Mouse (Mus musculus) liver, embryonic 16.5 days (tissue): Measurements from ENCODE around the gene 1700030K09Rik. TPM values are rescaled to one million over a fixed set of nuclear protein-coding genes. Genes with fewer than 3 reads are reported as not detected.

Source experiments
- ATAC-seq: fragments of 200-750 bp; cut with Nextera tagmentation; 2 replicates; pipeline ENCODE4 v1.8.0; 2017; ENCODE audit warnings: low read depth, mild to moderate bottlenecking, moderate number of reproducible peaks, moderate library complexity
- H3K27ac ChIP-seq: fragments of 300-500 bp; sonication (generic); 2 replicates; pipeline ENCODE4 v1.5.1; 2014; ENCODE audit warnings: mild to moderate bottlenecking, low read length
- H3K27me3 ChIP-seq: fragments of 300-500 bp; sonication (generic); 2 replicates; pipeline ENCODE4 v1.6.1; 2014; ENCODE audit warnings: low read depth, low read length, mixed read lengths; ENCODE audit not compliant: control insufficient read depth, insufficient read depth
- H3K36me3 ChIP-seq: fragments of 300-500 bp; sonication (generic); 2 replicates; pipeline ENCODE4 v1.6.1; 2014; ENCODE audit warnings: mild to moderate bottlenecking; ENCODE audit not compliant: control insufficient read depth, insufficient read depth
- H3K4me1 ChIP-seq: fragments of 300-500 bp; sonication (generic); 2 replicates; pipeline ENCODE4 v1.6.1; 2014; ENCODE audit warnings: low read depth, low read length, mixed read lengths; ENCODE audit not compliant: control insufficient read depth
- H3K4me2 ChIP-seq: fragments of 300-500 bp; sonication (generic); 2 replicates; pipeline ENCODE4 v1.6.1; 2014; ENCODE audit warnings: low read depth, low read length, mixed read lengths
- H3K4me3 ChIP-seq: fragments of 300-500 bp; sonication (generic); 2 replicates; pipeline ENCODE4 v1.5.1; 2014; ENCODE audit warnings: low read depth, mild to moderate bottlenecking, low read length
- H3K9ac ChIP-seq: fragments of 300-500 bp; sonication (generic); 2 replicates; pipeline ENCODE4 v1.6.1; 2014; ENCODE audit warnings: low read depth, low read length
- H3K9me3 ChIP-seq: fragments of 300-500 bp; sonication (generic); replicated peaks from 2 replicates; pipeline ENCODE4 v1.6.1; 2016; ENCODE audit warnings: low read length; ENCODE audit not compliant: control insufficient read depth
- WGBS: fragments of 180-500 bp; shearing (Covaris S2); extraction: QIAGEN DNeasy Blood & Tissue Kit; methylation state at CpG from one replicate; pipeline ENCODE4 v1.1.7; 2014; ENCODE audit not compliant: insufficient replicate concordance; 5-methylcytosine and 5-hydroxymethylcytosine counted together
- polyA plus RNA-seq: library from polyadenylated mRNA; unstranded; fragments of >200 nt; fragmentation: Nextera tagmentation; extraction: Ambion mirVana; gene quantifications from 2 replicates; pipeline ENCODE4 v1.2.1, GENCODE M21; 2015

1700030K09Rik gene
- polyA plus RNA-seq, result 3.4 and 3.5 TPM in 2 replicates

DNA sequence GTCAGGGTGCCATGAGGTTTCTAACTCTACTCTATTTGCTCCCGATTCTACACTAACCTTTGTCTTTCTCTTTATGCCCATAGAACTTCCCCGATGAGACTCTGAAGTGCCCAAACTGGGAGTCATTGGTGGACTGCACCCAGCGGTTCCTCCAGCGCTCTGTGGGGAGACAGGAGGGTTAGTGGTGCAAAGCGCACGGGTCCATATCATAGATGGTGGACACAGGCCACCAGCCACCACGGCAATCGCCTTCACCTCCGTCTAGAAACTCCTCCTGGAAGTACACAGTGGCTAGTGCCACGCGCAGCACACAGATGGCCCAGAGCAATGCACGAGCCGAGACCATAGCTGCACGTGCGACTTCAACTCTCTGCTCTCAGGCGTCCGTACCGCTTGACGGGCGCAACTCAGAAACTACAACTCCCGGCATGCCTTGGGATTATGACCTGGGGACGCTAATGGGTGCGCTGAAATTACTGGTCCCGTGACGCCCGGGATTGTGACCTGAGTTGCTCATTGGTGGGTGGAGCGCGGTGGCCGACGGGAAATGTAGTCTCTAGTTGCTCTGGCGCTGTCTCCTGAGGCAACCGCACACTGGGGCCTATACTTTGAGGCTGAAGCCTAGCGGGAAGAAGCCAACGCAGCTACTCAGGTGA is at the start of gene 1700030K09Rik, which contains the start of gene Calr3:
TSS of gene 1700030K09Rik (plus strand) at position 543 of the 656 bp plus-strand sequence.
TSS of gene Calr3 (minus strand) at position 533 of the 656 bp plus-strand sequence.
- peak within 1 kb of the TSS; percentile 58 for H3K9ac ChIP-seq
- 0 out of 2 replicates have a peak, but pooled peaks cover 2% of the 10 kb centered on the region for H3K36me3 ChIP-seq
- H3K27ac ChIP-seq, result peak within 1 kb of the TSS; percentile 2
- no peaks in the 10 kb centered on the region for H3K9me3 ChIP-seq
- WGBS, result 5% methylated on average over 34 of the region's 34 CpGs
- ATAC-seq, result peak; percentile 99
- no peaks in the 10 kb centered on the region for H3K27me3 ChIP-seq
- peak within 1 kb of the TSS; percentile 86 for H3K4me2 ChIP-seq
- H3K4me1 ChIP-seq, result peaks cover 6% of the 10 kb centered on the region
- H3K4me3 ChIP-seq, result peak within 1 kb of the TSS; percentile 59

DNA sequence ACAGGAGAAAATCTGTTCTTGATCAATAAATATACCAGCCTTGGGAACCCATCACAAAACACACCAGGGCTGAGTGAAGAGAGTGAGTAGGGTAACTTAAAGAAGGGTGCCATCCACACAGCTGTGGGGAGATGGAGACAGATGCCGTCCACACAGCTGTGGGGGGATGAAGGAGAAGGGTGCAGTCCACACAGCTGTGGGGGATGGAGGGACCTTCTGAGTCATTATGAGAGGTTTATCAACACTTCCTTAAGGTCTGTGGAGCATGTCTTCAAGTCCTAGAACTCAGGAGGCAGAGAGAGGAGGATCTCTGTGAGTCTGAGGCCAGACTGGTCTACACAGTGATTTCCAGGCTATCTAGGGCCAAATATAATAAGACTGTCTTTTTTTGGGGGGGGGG is 42.3 kb upstream of the 1700030K09Rik start:
- Histone ChIP-seq H3K27ac (no peak overlapping the region), H3K4me3 (no peak overlapping the region), H3K4me1 (peaks cover 13% of the 10 kb centered on the region), H3K27me3 (no peaks in the 10 kb centered on the region), H3K4me2 (no peak overlapping the region), H3K9ac (no peak overlapping the region), H3K9me3 (no peaks in the 10 kb centered on the region), H3K36me3 (peaks cover 9% of the 10 kb centered on the region)
- WGBS, result 65% methylated on average over 1 of the region's 1 CpGs
- no peak for ATAC-seq

DNA sequence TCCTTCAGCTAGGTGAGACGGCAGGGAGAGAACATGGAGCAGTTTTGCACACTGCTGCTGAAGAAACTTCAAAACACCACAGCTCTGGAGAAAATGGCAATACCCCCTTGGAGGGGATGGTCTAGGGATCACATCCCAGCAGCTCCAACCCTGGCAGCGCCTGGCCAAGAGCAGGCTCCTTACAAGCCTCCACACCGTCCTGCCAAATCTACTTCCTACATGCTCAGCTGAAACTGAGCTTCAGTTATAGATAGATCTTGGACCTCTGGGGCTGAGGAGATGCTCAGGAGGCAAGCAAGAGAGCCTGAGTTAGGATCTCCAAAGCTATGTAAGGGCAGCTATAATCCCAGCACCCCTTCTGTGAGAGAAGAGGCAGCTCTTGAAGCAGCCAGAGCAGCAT is 40.7 kb upstream of the 1700030K09Rik start:
- Histone ChIP-seq H3K9me3 (no peaks in the 10 kb centered on the region), H3K4me2 (no peak overlapping the region), H3K4me1 (peaks cover 16% of the 10 kb centered on the region), H3K9ac (no peak overlapping the region), H3K36me3 (no peaks in the 10 kb centered on the region; the same call in 1 of the 2 replicates), H3K27me3 (no peaks in the 10 kb centered on the region), H3K4me3 (no peak overlapping the region), H3K27ac (no peak overlapping the region; the same call in 1 of the 2 replicates)
- 84% methylated on average over 3 of the region's 3 CpGs for WGBS
- ATAC-seq, result no peak

DNA sequence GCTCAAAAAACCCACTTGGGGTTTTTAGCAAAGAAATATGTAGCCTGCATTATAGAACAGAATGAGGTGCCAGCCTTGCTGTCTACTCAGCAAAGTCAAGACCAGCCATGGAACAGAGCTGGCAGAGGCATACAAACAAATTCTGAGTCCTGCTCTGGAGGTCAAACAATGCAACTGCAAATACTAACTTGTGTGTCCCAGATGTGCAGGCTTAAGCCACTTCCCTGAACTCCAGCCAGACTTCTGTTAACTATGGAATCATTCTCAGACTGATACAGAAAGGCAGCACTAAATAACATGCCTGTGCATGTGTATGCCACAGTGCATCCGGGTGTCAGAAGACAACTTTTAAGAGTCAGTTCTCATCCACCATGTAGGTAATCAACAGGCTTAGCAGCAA is 35.8 kb upstream of the 1700030K09Rik start:
- H3K9ac ChIP-seq, result no peak overlapping the region
- no peak overlapping the region for H3K4me3 ChIP-seq
- peaks cover 40% of the 10 kb centered on the region for H3K4me1 ChIP-seq
- H3K9me3 ChIP-seq, result no peaks in the 10 kb centered on the region
- no peaks in the 10 kb centered on the region for H3K27me3 ChIP-seq
- no peaks in the 10 kb centered on the region for H3K36me3 ChIP-seq
- no peak for ATAC-seq
- WGBS, result 84% methylated on average over 1 of the region's 1 CpGs
- H3K4me2 ChIP-seq, result no peak overlapping the region
- no peak overlapping the region for H3K27ac ChIP-seq

DNA sequence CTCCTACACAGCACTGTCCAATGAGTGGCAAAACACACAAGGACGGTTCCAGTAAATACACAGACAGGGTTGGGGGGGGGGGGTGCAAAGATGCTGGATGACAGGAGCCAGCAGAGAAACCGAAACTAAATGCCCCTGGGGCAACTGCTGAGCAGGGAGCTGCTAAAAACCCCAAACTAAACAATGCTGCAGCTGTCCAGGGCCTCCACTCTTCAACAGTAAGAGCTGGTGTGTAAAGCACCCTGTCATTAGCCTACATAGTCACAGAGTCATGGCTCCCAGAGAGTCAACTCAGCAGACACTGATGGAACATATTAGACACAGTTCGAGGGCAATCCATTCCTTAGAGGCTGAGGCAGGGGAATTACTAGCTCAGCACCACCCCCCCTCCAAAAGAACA is 34.2 kb upstream of the 1700030K09Rik start:
- H3K36me3 ChIP-seq, result no peaks in the 10 kb centered on the region
- H3K4me3 ChIP-seq, result no peak overlapping the region
- no peak overlapping the region for H3K9ac ChIP-seq
- peaks cover 55% of the 10 kb centered on the region for H3K4me1 ChIP-seq
- no peak overlapping the region for H3K4me2 ChIP-seq
- 67% methylated on average over 3 of the region's 3 CpGs for WGBS
- H3K9me3 ChIP-seq, result no peaks in the 10 kb centered on the region
- ATAC-seq, result no peak
- no peaks in the 10 kb centered on the region for H3K27me3 ChIP-seq
- peak overlapping the region; percentile 43; the same call in 1 of the 2 replicates for H3K27ac ChIP-seq

DNA sequence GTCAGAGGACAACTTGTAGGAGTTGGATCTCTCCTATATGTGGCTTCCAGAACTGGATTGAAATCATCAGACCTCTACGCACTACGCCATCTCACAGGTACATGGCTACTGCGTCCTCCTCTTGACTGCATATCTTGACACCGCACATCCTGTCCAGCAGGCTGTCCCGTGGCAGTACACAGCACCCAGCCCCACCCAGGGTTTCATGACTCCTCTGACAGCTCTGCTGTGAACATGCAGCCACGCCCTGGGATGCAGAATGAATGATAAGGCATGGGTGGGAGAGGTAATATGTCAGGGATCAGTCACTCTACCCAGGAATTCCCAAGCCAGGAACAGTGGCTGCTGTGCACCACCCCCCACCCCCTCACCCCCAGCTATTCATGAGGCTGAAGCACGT is 29.8 kb upstream of the 1700030K09Rik start:
- Histone ChIP-seq H3K9ac (peak overlapping the region; percentile 68), H3K36me3 (no peaks in the 10 kb centered on the region), H3K9me3 (no peaks in the 10 kb centered on the region), H3K4me2 (peak overlapping the region; percentile 74), H3K27me3 (no peaks in the 10 kb centered on the region), H3K27ac (peak overlapping the region; percentile 98), H3K4me1 (peaks cover 87% of the 10 kb centered on the region), H3K4me3 (peak overlapping the region; percentile 42)
- ATAC-seq, result peak; percentile 99
- 27% methylated on average over 7 of the region's 7 CpGs for WGBS

DNA sequence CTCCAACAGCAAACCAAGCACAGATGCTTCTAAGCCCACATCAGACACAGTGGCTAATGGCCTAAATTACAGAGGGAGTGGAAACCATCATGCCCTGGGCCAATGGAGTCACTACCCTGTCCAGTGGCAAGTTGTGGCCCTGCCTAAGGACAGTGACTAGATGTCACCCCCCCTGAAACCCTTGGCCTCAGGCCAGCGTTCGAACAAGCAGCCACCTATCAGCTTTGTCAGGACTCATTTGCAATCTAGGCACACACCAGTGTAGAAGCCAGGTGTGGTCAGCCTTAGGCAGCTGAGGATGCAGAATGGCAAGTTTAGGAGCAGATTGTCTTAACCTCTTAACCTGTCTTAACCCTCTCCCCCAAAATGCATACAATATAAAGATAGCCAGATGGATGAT is 28.4 kb upstream of the 1700030K09Rik start:
- H3K27ac ChIP-seq, result peak overlapping the region; percentile 98
- no peaks in the 10 kb centered on the region for H3K9me3 ChIP-seq
- peak overlapping the region; percentile 74 for H3K4me2 ChIP-seq
- no peak overlapping the region for H3K4me3 ChIP-seq
- no peaks in the 10 kb centered on the region for H3K36me3 ChIP-seq
- peak overlapping the region; percentile 52 for H3K9ac ChIP-seq
- H3K27me3 ChIP-seq, result no peaks in the 10 kb centered on the region
- WGBS, result 34% methylated on average over 2 of the region's 2 CpGs
- peak; percentile 12; the same call in 1 of the 2 replicates for ATAC-seq
- H3K4me1 ChIP-seq, result peaks cover 92% of the 10 kb centered on the region

DNA sequence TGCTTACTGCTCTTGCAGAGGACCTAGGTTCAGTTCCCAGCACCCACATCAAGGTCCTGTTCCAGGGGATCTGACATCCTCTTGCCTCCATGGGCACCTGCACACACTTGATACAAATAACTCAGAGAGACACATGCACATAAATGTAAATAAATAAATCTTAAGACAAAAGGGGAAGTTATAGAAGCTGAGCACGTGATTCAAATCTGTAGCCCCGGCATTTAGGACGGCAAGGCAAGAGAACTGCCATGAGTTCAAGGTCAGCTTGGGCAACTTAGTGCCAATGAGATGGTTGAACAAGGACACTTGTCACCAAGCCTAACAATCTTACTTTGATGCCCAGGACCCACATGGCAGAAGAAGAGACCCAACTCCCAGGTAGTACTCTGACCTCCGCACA is 25.6 kb upstream of the 1700030K09Rik start:
- H3K9me3 ChIP-seq, result no peaks in the 10 kb centered on the region
- no peak overlapping the region for H3K4me2 ChIP-seq
- H3K4me3 ChIP-seq, result no peak overlapping the region
- H3K9ac ChIP-seq, result no peak overlapping the region
- H3K36me3 ChIP-seq, result no peaks in the 10 kb centered on the region
- no peak overlapping the region; the same call in 1 of the 2 replicates for H3K27ac ChIP-seq
- H3K27me3 ChIP-seq, result no peaks in the 10 kb centered on the region
- no peak for ATAC-seq
- H3K4me1 ChIP-seq, result peaks cover 81% of the 10 kb centered on the region
- WGBS, result 78% methylated on average over 4 of the region's 4 CpGs

DNA sequence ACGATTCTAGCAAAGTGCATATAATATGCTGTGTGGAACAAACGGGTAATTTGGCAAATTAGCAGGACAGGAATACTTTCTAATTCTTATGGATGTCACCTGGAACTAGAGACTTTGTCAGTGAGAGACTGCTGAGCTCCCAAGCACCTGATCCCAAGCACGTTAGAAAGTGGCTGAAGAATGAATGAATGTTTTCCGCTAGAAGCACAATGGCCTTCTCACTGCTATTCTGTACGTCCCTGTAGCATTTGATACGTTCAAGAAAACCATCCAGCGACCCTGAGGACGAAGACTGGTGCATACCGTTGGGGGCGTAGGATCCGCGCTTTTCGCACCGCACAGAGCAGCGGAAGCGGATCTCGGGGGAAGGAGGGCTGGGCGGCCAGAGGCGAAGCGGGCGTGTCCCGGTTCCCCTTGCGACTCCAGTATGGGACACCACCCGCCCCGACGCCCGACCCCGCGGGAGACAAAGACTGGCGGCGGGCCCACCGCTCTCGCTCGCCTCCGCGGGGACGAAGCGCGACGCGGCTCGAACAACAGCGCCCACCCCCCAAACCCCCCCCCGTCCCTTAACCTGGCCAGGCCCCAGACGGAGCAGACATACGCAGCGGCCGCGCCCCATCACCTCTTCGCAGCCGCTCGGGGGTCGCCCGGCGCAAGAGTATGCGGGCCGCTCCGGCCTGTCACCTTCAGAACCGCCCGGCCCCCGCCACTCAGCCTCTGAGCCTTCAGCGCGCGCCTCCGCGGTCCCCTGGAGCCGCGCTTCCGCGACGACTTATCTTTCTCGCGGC is 22.9 kb upstream of the 1700030K09Rik start:
- H3K27ac ChIP-seq, result peak overlapping the region; percentile 95
- H3K4me1 ChIP-seq, result peaks cover 55% of the 10 kb centered on the region
- H3K27me3 ChIP-seq, result no peaks in the 10 kb centered on the region
- ATAC-seq, result peak; percentile 57
- no peaks in the 10 kb centered on the region for H3K36me3 ChIP-seq
- H3K9ac ChIP-seq, result peak overlapping the region; percentile 93
- under 1% methylated on average over 66 of the region's 73 CpGs for WGBS
- no peaks in the 10 kb centered on the region for H3K9me3 ChIP-seq
- H3K4me3 ChIP-seq, result peak overlapping the region; percentile 88
- peak overlapping the region; percentile 93 for H3K4me2 ChIP-seq
